Mouse (Mus musculus) lung, adult 2 months (tissue): Measurements from ENCODE around the gene H13.

Experiments
- CTCF ChIP-seq: fragments of 200-500 bp; IDR thresholded peaks from 2 replicates; pipeline ENCODE4 v1.5.1; 2011; ENCODE audit warnings: mild to moderate bottlenecking, low read length, control low read depth; ENCODE audit not compliant: insufficient read depth
- POLR2A ChIP-seq: fragments of 200-500 bp; IDR thresholded peaks from 2 replicates; pipeline ENCODE4 v1.6.1; 2011; ENCODE audit warnings: low read depth, mild to moderate bottlenecking, control low read depth, low read length, borderline replicate concordance; ENCODE audit errors: extremely low read depth

- TF ChIP-seq CTCF (peak; percentile 90), POLR2A (peak; percentile 98)
Measured at GRCm38 (mm10) chr2:152669256-152669638, at the start of gene H13.
